Mouse (Mus musculus) lung, embryonic 14.5 days (tissue): ENCODE data around the gene Guca1b. TPM values are rescaled to one million over a fixed set of nuclear protein-coding genes. Genes with fewer than 3 reads are reported as not detected.

Experiments
- ATAC-seq: fragments of 200-750 bp; cut with Nextera tagmentation; 2 replicates; pipeline ENCODE4 v1.8.0; 2017; ENCODE audit warnings: mild to moderate bottlenecking, moderate TSS enrichment, moderate library complexity; ENCODE audit not compliant: insufficient read depth
- DNase-seq: peaks from one replicate; pipeline ENCODE4 v3.0.0-alpha.2; 2015
- H3K27ac ChIP-seq: fragments of 300-500 bp; sonication (generic); 2 replicates; pipeline ENCODE4 v1.5.1; 2014; ENCODE audit warnings: low read depth, mild to moderate bottlenecking, moderate library complexity
- H3K27me3 ChIP-seq: fragments of 300-500 bp; sonication (generic); 2 replicates; pipeline ENCODE4 v1.6.1; 2014; ENCODE audit warnings: low read length, control low read depth; ENCODE audit not compliant: insufficient read depth
- H3K36me3 ChIP-seq: fragments of 300-500 bp; sonication (generic); 2 replicates; pipeline ENCODE4 v1.6.1; 2014; ENCODE audit warnings: control low read depth; ENCODE audit not compliant: insufficient read depth
- H3K4me1 ChIP-seq: fragments of 300-500 bp; sonication (generic); 2 replicates; pipeline ENCODE4 v1.6.1; 2014; ENCODE audit warnings: antibody characterized with exemption, control low read depth; ENCODE audit not compliant: insufficient read depth
- H3K4me2 ChIP-seq: fragments of 300-500 bp; sonication (generic); 2 replicates; pipeline ENCODE4 v1.6.1; 2014; ENCODE audit warnings: mild to moderate bottlenecking
- H3K4me3 ChIP-seq: fragments of 300-500 bp; sonication (generic); 2 replicates; pipeline ENCODE4 v1.5.1; 2014; ENCODE audit warnings: low read depth, low read length
- H3K9ac ChIP-seq: fragments of 300-500 bp; sonication (generic); 2 replicates; pipeline ENCODE4 v1.6.1; 2014
- H3K9me3 ChIP-seq: fragments of 300-500 bp; sonication (generic); 2 replicates; pipeline ENCODE4 v1.6.1; 2016; ENCODE audit warnings: low read depth, low read length, control low read depth
- CTCF ChIP-seq: IDR thresholded peaks from 2 replicates; pipeline ENCODE4 v1.5.1; 2016; ENCODE audit warnings: antibody characterized with exemption, low read depth
- WGBS: fragments of 180-500 bp; shearing (Covaris S2); extraction: QIAGEN DNeasy Blood & Tissue Kit; methylation state at CpG from one replicate; pipeline ENCODE4 v1.1.7; 2014; 5-methylcytosine and 5-hydroxymethylcytosine counted together
- polyA plus RNA-seq: library from polyadenylated mRNA; unstranded; fragments of >200 nt; fragmentation: Nextera tagmentation; extraction: Ambion mirVana; gene quantifications from 2 replicates; pipeline ENCODE4 v1.2.1, GENCODE M21; 2014

The Guca1b gene
- polyA plus RNA-seq, 1 experiment from 2014 or later: 0.41 TPM

DNA sequence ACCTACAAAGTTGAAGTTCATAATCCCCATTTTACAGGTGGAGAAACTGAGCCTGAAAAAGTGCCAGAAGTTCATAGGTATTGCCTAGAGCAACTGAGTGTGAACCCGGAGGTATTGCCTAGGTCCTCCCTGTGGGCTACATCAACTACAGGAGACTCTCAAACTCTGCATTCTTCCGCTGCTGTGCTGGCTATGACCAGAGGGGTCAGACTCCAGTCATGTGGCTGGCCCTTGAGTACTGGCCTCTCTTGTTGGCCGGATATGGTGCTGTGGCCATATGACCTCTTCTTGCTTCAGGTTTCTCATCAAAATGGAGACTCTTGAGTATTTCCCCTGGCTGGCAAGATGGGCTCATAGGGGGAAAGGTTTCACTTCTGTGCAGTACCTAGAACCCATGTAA, 57.1 kb downstream of the Guca1b start:
- peaks cover 10% of the 10 kb centered on the region for H3K27me3 ChIP-seq
- H3K4me1 ChIP-seq: peaks cover 16% of the 10 kb centered on the region; the same call in 1 of the 2 replicates
- ATAC-seq (no peak), DNase-seq (no peak)
- no peak overlapping the region for H3K4me2 ChIP-seq
- H3K4me3 ChIP-seq: no peak overlapping the region
- H3K27ac ChIP-seq: no peak overlapping the region
- WGBS: 81% methylated on average over 3 of the region's 3 CpGs
- H3K9me3 ChIP-seq: no peaks in the 10 kb centered on the region
- no peak overlapping the region for H3K9ac ChIP-seq
- TF ChIP-seq CTCF: no peak
- H3K36me3 ChIP-seq: no peaks in the 10 kb centered on the region

Other genes with a start within 250 kb of the Guca1b start
- gene Mrps10, start 16.5 kb upstream of the Guca1b start, polyA plus RNA-seq: 84.1 and 86.9 TPM in 2 replicates
- gene Guca1a, start 15.2 kb downstream of the Guca1b start, polyA plus RNA-seq: 1.6 and 1.7 TPM in 2 replicates
- gene AI661453, start 51.2 kb downstream of the Guca1b start, polyA plus RNA-seq: 2.4 TPM in 2 replicates
- 0.13 TPM in 1 of 2 replicates, not detected in the other for gene 1700001C19Rik, start 52.0 kb downstream of the Guca1b start, polyA plus RNA-seq
- gene Taf8, start 116.9 kb downstream of the Guca1b start, polyA plus RNA-seq: 22.1 and 26.8 TPM in 2 replicates
- gene Ccnd3, start 119.7 kb downstream of the Guca1b start, polyA plus RNA-seq: 289 and 308 TPM in 2 replicates
- 24.2 and 25.4 TPM in 2 replicates for gene Bysl, start 226.1 kb downstream of the Guca1b start, polyA plus RNA-seq
- 45.5 and 49.2 TPM in 2 replicates for gene Med20, start 226.2 kb downstream of the Guca1b start, polyA plus RNA-seq
- 0.74 and 1.8 TPM in 2 replicates for gene Gm20517, start 226.2 kb downstream of the Guca1b start, polyA plus RNA-seq
- 5.0 and 5.6 TPM in 2 replicates for gene Usp49, start 245.3 kb downstream of the Guca1b start, polyA plus RNA-seq